Mouse (Mus musculus): ENCODE data around the gene Sfxn5. TPM values are rescaled to one million over a fixed set of nuclear protein-coding genes. Genes with fewer than 3 reads are reported as not detected.

Sfxn5 gene
- polyA plus RNA-seq, 1 experiment from 2014 or later = 4.7 TPM

DNA sequence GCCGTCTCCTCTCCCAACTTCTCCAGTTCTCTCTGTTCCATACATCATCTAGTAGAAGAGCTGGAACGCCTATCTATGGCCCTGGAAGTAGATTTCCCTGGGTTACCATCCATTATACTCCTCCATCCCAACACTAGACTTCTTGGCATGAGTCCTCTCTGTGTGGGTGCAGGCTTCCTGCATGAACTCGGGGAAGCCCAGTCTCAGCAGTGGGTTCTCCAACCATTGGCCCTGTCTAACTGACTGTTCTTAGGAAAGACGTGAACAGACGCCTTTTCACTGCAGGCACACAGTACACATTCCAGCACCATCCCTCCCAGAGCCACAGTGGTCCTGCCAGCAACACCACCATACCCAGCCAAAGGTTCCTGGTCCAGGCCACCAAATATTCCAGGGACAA lies 29.4 kb upstream of the Sfxn5 start:
- no peak for DNase-seq (ENCODE audit: low spot score)
- 81% methylated on average over 5 of the region's 5 CpGs for WGBS
- Histone ChIP-seq H3K9ac (replicated peaks; ENCODE audit: low read length) (no peak overlapping the region), H3K4me1 (ENCODE audit: control insufficient read depth, insufficient read depth, low read length) (no peaks in the 10 kb centered on the region), H3K27me3 (ENCODE audit: control insufficient read depth, insufficient read depth, low read length) (no peaks in the 10 kb centered on the region), H3K36me3 (replicated peaks; ENCODE audit: control insufficient read depth, insufficient read depth, low read depth, low read length) (no peaks in the 10 kb centered on the region), H3K4me3 (ENCODE audit: low read depth, low read length) (no peak overlapping the region), H3K4me2 (ENCODE audit: low read depth, low read length) (no peak overlapping the region), H3K27ac (replicated peaks; ENCODE audit: low read depth, low read length) (no peak overlapping the region), H3K9me3 (replicated peaks; ENCODE audit: control insufficient read depth, low read length) (no peaks in the 10 kb centered on the region)
- ATAC-seq (replicated peaks; ENCODE audit: insufficient number of reproducible peaks, low FRiP score, low TSS enrichment, low read depth) = no peak

DNA sequence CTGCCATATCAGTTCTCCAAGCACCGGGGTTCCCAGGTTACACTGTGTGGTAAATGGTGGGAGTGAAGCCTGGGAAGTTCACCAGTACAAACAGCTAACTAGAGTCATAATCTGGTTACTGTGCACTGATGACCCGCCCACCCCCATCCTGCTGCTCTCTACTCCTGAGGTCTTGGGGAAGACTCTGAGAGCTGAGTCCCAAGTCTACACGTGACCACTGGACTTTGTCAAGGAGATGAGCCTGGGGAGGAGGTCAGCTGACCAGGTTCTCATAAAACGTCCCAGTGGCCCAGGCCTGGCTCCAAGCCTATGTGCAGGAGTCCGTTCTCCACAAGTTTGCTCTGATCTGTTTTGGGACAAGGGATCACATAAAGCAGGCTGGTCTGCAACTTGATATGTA lies 27.1 kb upstream of the Sfxn5 start:
- Histone ChIP-seq H3K36me3 (replicated peaks; ENCODE audit: control insufficient read depth, insufficient read depth, low read depth, low read length) (no peaks in the 10 kb centered on the region), H3K4me2 (ENCODE audit: low read depth, low read length) (no peak overlapping the region), H3K27me3 (ENCODE audit: control insufficient read depth, insufficient read depth, low read length) (no peaks in the 10 kb centered on the region), H3K9ac (replicated peaks; ENCODE audit: low read length) (no peak overlapping the region), H3K9me3 (replicated peaks; ENCODE audit: control insufficient read depth, low read length) (no peaks in the 10 kb centered on the region), H3K4me3 (ENCODE audit: low read depth, low read length) (no peak overlapping the region), H3K27ac (replicated peaks; ENCODE audit: low read depth, low read length) (no peak overlapping the region), H3K4me1 (ENCODE audit: control insufficient read depth, insufficient read depth, low read length) (no peaks in the 10 kb centered on the region)
- DNase-seq (ENCODE audit: low spot score) (no peak), ATAC-seq (replicated peaks; ENCODE audit: insufficient number of reproducible peaks, low FRiP score, low TSS enrichment, low read depth) (no peak)
- WGBS = 81% methylated on average over 5 of the region's 5 CpGs

GRCm38 (mm10) chr6:85358877-85359276 lies 25.7 kb upstream of the Sfxn5 start:
- no peaks in the 10 kb centered on the region for H3K27me3 ChIP-seq (ENCODE audit: control insufficient read depth, insufficient read depth, low read length)
- WGBS = 83% methylated on average over 1 of the region's 1 CpGs
- no peak overlapping the region for H3K4me2 ChIP-seq (ENCODE audit: low read depth, low read length)
- no peak overlapping the region for H3K9ac ChIP-seq (replicated peaks; ENCODE audit: low read length)
- H3K4me1 ChIP-seq (ENCODE audit: control insufficient read depth, insufficient read depth, low read length) = no peaks in the 10 kb centered on the region
- no peak overlapping the region for H3K27ac ChIP-seq (replicated peaks; ENCODE audit: low read depth, low read length)
- no peak for DNase-seq (ENCODE audit: low spot score)
- ATAC-seq (replicated peaks; ENCODE audit: insufficient number of reproducible peaks, low FRiP score, low TSS enrichment, low read depth) = no peak
- H3K36me3 ChIP-seq (replicated peaks; ENCODE audit: control insufficient read depth, insufficient read depth, low read depth, low read length) = no peaks in the 10 kb centered on the region
- no peak overlapping the region for H3K4me3 ChIP-seq (ENCODE audit: low read depth, low read length)
- no peaks in the 10 kb centered on the region for H3K9me3 ChIP-seq (replicated peaks; ENCODE audit: control insufficient read depth, low read length)

DNA sequence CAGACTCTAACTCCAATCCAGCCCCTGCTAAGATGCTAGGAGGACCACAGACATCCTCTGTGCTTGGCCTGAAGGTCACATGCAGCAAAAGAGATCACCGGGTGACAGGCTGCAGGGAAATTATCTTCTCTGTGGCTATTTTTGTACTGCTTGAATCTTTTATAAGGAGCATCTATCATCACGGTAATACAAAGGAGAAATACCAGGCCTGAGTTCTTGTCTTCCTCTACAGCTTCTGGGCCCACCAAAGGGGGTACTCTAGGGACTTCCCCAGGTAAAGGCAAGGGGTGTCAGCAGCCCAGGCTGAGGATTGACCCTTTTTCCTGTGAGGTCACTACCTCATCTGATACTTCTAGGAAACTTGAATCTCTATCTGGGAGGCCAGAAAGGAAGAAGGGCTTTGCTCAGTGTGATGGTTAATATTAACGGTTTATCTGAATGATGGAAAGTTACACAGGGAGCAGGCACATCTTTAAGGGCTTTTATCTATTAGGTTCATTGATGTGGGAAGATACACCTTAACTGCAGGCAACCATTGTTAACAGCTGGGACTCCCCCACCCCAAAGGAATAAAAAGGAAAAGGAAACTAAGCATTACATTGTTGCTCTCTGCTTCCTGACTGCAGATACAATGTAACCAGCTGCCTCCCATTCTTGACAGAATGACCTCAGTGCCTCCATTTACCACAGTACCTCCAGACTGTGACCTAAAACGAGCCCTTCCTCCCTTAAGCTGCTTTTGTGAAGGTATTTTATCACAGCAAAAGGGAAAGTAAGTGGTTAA lies 23.7 kb upstream of the Sfxn5 start:
- no peaks in the 10 kb centered on the region for H3K9me3 ChIP-seq (replicated peaks; ENCODE audit: control insufficient read depth, low read length)
- no peak overlapping the region for H3K27ac ChIP-seq (replicated peaks; ENCODE audit: low read depth, low read length)
- H3K36me3 ChIP-seq (replicated peaks; ENCODE audit: control insufficient read depth, insufficient read depth, low read depth, low read length) = no peaks in the 10 kb centered on the region
- H3K4me1 ChIP-seq (ENCODE audit: control insufficient read depth, insufficient read depth, low read length) = no peaks in the 10 kb centered on the region
- ATAC-seq (replicated peaks; ENCODE audit: insufficient number of reproducible peaks, low FRiP score, low TSS enrichment, low read depth) = no peak
- no peaks in the 10 kb centered on the region for H3K27me3 ChIP-seq (ENCODE audit: control insufficient read depth, insufficient read depth, low read length)
- 62% methylated on average over 4 of the region's 4 CpGs for WGBS
- no peak overlapping the region for H3K4me2 ChIP-seq (ENCODE audit: low read depth, low read length)
- no peak overlapping the region for H3K9ac ChIP-seq (replicated peaks; ENCODE audit: low read length)
- H3K4me3 ChIP-seq (ENCODE audit: low read depth, low read length) = no peak overlapping the region
- DNase-seq (ENCODE audit: low spot score) = no peak

DNA sequence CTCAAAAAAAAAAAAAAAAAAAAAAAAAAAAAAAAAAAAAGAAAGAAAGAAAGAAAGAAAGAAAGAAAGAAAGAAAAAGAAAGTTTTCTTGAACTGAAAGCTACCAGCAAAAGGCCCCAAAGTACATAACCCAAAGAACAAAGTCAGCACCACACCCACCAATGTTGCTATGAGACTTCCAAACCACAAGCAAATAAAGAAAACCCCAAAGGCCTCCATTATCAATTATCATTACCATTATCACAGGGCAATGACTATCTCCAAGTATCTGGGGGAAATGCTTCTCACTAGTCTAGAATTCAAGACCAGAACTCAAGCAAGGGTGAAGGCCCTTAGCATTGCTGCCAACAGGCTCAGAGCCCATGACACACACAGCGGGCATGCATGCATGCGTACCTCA lies 22.5 kb upstream of the Sfxn5 start:
- Histone ChIP-seq H3K27me3 (ENCODE audit: control insufficient read depth, insufficient read depth, low read length) (no peaks in the 10 kb centered on the region), H3K27ac (replicated peaks; ENCODE audit: low read depth, low read length) (no peak overlapping the region), H3K9ac (replicated peaks; ENCODE audit: low read length) (no peak overlapping the region), H3K4me3 (ENCODE audit: low read depth, low read length) (no peak overlapping the region), H3K36me3 (replicated peaks; ENCODE audit: control insufficient read depth, insufficient read depth, low read depth, low read length) (no peaks in the 10 kb centered on the region), H3K9me3 (replicated peaks; ENCODE audit: control insufficient read depth, low read length) (no peaks in the 10 kb centered on the region), H3K4me1 (ENCODE audit: control insufficient read depth, insufficient read depth, low read length) (no peaks in the 10 kb centered on the region), H3K4me2 (ENCODE audit: low read depth, low read length) (no peak overlapping the region)
- ATAC-seq (replicated peaks; ENCODE audit: insufficient number of reproducible peaks, low FRiP score, low TSS enrichment, low read depth) (no peak), DNase-seq (ENCODE audit: low spot score) (no peak)
- WGBS = 95% methylated on average over 2 of the region's 2 CpGs

- no peak for ATAC-seq (replicated peaks; ENCODE audit: insufficient number of reproducible peaks, low FRiP score, low TSS enrichment, low read depth)
- H3K4me2 ChIP-seq (ENCODE audit: low read depth, low read length) = no peak overlapping the region
- no peaks in the 10 kb centered on the region for H3K36me3 ChIP-seq (replicated peaks; ENCODE audit: control insufficient read depth, insufficient read depth, low read depth, low read length)
- no peaks in the 10 kb centered on the region for H3K4me1 ChIP-seq (ENCODE audit: control insufficient read depth, insufficient read depth, low read length)
- no peak overlapping the region for H3K4me3 ChIP-seq (ENCODE audit: low read depth, low read length)
- no peak for DNase-seq (ENCODE audit: low spot score)
- no peaks in the 10 kb centered on the region for H3K9me3 ChIP-seq (replicated peaks; ENCODE audit: control insufficient read depth, low read length)
- no peak overlapping the region for H3K9ac ChIP-seq (replicated peaks; ENCODE audit: low read length)
- no peaks in the 10 kb centered on the region for H3K27me3 ChIP-seq (ENCODE audit: control insufficient read depth, insufficient read depth, low read length)
- 75% methylated on average over 6 of the region's 6 CpGs for WGBS
- H3K27ac ChIP-seq (replicated peaks; ENCODE audit: low read depth, low read length) = no peak overlapping the region
These were observed 21.5 kb upstream of the Sfxn5 start for GRCm38 (mm10) chr6:85354709-85355108.

GRCm38 (mm10) chr6:85353706-85354105 lies 20.5 kb upstream of the Sfxn5 start:
- Histone ChIP-seq H3K9me3 (replicated peaks; ENCODE audit: control insufficient read depth, low read length) (no peaks in the 10 kb centered on the region), H3K27ac (replicated peaks; ENCODE audit: low read depth, low read length) (no peak overlapping the region), H3K36me3 (replicated peaks; ENCODE audit: control insufficient read depth, insufficient read depth, low read depth, low read length) (no peaks in the 10 kb centered on the region), H3K4me1 (ENCODE audit: control insufficient read depth, insufficient read depth, low read length) (no peaks in the 10 kb centered on the region), H3K9ac (replicated peaks; ENCODE audit: low read length) (no peak overlapping the region), H3K4me3 (ENCODE audit: low read depth, low read length) (no peak overlapping the region), H3K4me2 (ENCODE audit: low read depth, low read length) (no peak overlapping the region), H3K27me3 (ENCODE audit: control insufficient read depth, insufficient read depth, low read length) (no peaks in the 10 kb centered on the region)
- DNase-seq (ENCODE audit: low spot score) (no peak), ATAC-seq (replicated peaks; ENCODE audit: insufficient number of reproducible peaks, low FRiP score, low TSS enrichment, low read depth) (no peak)
- WGBS = 67% methylated on average over 3 of the region's 3 CpGs

GRCm38 (mm10) chr6:85350157-85350556 lies 16.9 kb upstream of the Sfxn5 start:
- no peaks in the 10 kb centered on the region for H3K36me3 ChIP-seq (replicated peaks; ENCODE audit: control insufficient read depth, insufficient read depth, low read depth, low read length)
- WGBS = 89% methylated on average over 1 of the region's 1 CpGs
- H3K4me3 ChIP-seq (ENCODE audit: low read depth, low read length) = no peak overlapping the region
- no peak for DNase-seq (ENCODE audit: low spot score)
- ATAC-seq (replicated peaks; ENCODE audit: insufficient number of reproducible peaks, low FRiP score, low TSS enrichment, low read depth) = no peak
- H3K4me1 ChIP-seq (ENCODE audit: control insufficient read depth, insufficient read depth, low read length) = no peaks in the 10 kb centered on the region
- no peaks in the 10 kb centered on the region for H3K27me3 ChIP-seq (ENCODE audit: control insufficient read depth, insufficient read depth, low read length)
- no peak overlapping the region for H3K27ac ChIP-seq (replicated peaks; ENCODE audit: low read depth, low read length)
- H3K9ac ChIP-seq (replicated peaks; ENCODE audit: low read length) = no peak overlapping the region
- H3K4me2 ChIP-seq (ENCODE audit: low read depth, low read length) = no peak overlapping the region
- no peaks in the 10 kb centered on the region for H3K9me3 ChIP-seq (replicated peaks; ENCODE audit: control insufficient read depth, low read length)
